Mouse (Mus musculus) kidney, postnatal 10 days (tissue): ENCODE results near the gene Pdk2.

Source experiments
- DNase-seq: peaks from one replicate; pipeline ENCODE4 v3.0.0; 2021; ENCODE audit warnings: mixed read lengths

The Pdk2 gene

GRCm38 (mm10) chr11:95001584-95002347, 39.4 kb downstream of the Pdk2 start:
- no peak for DNase-seq

- DNase-seq = peak; percentile 84
Observed at GRCm38 (mm10) chr11:95001058-95001457, 40.1 kb downstream of the Pdk2 start.

- DNase-seq = peak; percentile 82
Observed at GRCm38 (mm10) chr11:95000548-95000947, 40.6 kb downstream of the Pdk2 start.

DNA sequence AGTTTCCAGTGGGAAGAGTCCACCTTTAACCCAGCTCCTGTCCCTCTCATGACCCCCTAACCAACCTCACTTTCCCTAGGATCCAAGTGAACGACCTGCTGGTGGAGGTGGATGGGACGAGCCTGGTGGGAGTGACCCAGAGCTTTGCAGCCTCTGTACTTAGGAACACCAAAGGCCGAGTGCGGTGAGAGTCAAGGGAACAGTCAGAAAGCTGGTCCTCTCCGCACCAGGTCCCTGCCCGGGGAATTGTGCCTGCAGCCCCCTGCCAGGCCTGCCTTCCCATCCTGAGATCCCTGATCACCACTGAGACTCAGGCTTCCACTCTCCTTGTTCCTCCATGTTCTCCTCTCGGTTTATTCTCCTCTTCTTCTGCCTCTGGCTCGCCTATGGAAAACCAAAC, 41.0 kb downstream of the Pdk2 start:
- no peak for DNase-seq

DNA sequence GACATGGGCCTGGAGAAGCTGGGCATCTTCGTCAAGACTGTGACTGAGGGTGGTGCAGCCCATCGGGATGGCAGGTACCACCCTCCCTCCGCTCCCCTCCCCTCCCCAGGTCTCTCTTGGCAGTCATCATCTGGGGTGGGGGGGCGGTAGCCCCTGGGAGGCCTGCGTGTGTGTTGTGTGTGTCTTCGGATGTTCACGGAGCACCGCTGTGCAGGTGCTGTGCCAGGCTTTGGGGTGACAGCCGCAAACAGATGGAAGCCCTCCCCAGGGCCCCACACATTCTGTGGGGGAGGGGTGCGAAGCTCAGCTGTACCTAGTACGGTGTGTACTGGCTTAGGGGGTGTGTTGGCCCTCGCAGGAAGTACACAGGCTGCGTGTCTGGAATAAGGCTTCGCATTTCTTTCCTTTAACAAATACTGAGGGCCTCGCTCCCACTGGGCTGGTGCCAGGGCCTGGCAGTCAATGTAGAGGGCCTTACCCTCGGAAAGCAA, 43.1 kb downstream of the Pdk2 start:
- DNase-seq = no peak

- no peak for DNase-seq
Observed at GRCm38 (mm10) chr11:94997596-94997995, 43.6 kb downstream of the Pdk2 start.

GRCm38 (mm10) chr11:94996984-94997383, 44.2 kb downstream of the Pdk2 start:
- no peak for DNase-seq

- no peak for DNase-seq
Observed at GRCm38 (mm10) chr11:94996101-94996500, 45.1 kb downstream of the Pdk2 start.

DNA sequence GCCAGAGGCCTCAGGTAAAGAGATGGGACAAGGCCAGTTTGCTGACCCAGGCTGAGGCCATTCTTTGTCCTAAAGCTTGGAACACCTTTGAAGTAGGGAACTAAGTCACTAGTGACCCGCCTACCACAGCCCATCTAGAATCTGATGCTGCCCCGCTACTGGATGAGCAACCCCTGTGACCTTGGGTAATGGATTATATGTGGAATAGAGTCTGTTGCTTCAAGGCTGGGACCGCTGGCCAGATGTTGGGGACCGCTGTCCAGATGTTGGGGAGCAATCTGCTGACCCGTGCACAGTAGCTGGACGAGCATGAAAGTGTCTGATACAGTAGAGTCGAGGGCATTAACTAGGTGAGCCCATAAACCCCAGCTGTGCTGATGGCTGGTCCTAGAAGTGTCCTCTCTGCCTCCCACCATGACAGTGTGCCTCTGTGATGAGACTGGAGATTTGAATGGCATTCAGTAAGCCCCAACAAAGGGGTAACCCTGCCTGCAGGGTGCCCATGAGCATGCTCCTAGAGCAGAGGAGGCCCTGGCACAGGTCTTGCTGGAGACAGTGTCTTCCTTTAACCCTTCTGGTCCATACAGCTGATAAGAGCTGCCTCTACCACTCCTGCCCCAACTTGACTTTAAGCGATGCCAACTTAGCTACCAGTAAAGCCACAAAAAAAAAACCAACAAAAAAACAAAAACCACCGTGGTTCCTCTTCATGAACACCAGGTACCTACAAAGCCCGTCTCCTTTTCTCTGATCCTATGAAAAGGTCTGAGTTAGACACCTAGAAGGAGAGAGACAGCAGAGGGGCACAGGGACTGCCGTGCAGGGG, 46.0 kb downstream of the Pdk2 start:
- no peak for DNase-seq

- DNase-seq = no peak
Observed at GRCm38 (mm10) chr11:94994208-94994814, 46.8 kb downstream of the Pdk2 start.

DNA sequence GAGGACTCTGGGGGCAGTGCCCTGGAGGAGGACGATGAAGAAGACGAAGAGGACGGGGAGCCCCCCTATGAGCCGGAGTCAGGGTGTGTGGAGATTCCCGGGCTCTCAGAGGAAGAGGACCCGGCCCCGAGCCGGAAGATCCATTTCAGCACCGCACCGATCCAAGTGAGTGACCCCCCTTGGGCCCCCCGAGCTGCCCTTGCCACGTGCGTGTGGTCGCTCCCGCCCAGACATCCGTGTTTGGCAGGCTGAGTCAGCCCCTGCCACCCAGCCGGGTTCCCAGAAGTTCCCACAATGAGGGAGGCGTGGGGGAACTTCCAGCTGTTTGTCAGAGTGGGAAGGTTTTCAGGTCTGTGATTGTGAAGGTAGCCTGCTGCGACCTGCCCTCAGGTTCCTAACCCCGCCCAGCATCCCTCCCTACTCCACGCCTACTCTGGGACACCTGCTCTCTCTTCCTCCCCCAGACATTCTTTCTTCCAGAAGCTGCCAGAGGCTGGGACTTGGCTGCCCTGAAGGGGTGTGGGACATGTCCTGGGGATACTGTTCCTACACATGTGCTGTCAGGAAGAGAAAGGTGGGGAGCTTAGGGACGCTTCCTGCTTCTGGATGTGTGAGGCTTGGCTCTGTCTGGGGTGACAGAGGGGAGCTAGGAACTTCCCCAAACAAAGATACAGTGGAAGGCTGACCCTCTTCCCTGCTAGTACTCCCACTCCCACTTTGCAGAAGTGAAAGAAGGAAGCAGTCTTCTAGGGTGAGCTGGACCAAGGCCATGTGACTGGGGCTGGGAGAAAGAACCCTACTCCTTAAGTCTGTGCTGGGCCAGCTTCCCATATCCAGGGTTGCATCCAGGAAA, 48.2 kb downstream of the Pdk2 start:
- peak; percentile 69 for DNase-seq

GRCm38 (mm10) chr11:94992480-94992753, 48.7 kb downstream of the Pdk2 start:
- no peak for DNase-seq

- DNase-seq = peak; percentile 77
Observed at GRCm38 (mm10) chr11:94991641-94992479, 49.3 kb downstream of the Pdk2 start.

- peak; percentile 96 for DNase-seq
Observed at GRCm38 (mm10) chr11:94990749-94991577, 50.2 kb downstream of the Pdk2 start, which contains the start of gene Ppp1r9b. Gene Ppp1r9b (plus strand): TSS chr11:94991035.

- no peak for DNase-seq
Observed at GRCm38 (mm10) chr11:94990102-94990748, 50.9 kb downstream of the Pdk2 start.

DNA sequence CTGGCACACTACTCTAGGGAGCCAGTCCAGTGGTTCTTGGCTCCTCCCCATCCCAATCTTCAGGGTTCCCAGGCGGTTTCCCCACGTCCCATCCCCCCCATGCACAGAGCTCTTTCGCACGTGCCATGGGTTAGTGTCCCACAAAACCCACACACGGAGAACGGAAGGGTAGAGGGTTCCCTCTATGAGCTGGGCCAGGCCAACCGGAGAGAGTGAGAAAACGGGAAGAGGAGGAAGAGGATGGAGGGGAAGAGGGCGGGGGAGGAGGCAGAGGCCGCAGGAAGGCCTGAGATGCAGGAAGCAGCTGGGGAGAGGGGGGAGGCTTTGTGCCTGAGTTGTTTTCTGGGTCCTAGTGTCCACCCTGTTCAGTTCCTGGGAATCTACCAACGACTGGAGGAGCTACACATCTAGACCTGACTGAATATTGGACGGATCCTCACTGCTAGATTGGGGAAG, 51.6 kb downstream of the Pdk2 start:
- peak; percentile 89 for DNase-seq

- DNase-seq = no peak
Observed at GRCm38 (mm10) chr11:94988780-94989561, 52.2 kb downstream of the Pdk2 start.

DNA sequence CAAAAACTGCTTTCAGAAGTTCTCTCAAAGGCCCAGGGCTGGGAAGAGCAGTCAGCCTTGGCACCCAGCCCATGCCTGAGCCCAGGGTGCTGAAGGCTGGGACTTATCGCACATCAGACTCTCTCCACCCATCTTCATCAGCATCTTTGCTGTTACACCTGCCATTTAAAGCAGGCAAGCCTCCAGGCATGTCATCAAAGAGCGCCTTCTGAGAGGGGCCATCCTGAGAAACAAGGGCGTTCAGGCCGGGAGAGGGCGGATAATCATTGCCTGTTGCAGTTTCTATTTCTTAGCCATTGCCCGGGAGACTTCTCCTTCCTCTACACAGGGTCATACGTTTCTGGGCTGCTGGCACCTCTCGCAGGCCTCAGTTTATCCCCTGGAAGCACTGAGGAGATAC, 53.3 kb downstream of the Pdk2 start:
- DNase-seq = no peak

DNA sequence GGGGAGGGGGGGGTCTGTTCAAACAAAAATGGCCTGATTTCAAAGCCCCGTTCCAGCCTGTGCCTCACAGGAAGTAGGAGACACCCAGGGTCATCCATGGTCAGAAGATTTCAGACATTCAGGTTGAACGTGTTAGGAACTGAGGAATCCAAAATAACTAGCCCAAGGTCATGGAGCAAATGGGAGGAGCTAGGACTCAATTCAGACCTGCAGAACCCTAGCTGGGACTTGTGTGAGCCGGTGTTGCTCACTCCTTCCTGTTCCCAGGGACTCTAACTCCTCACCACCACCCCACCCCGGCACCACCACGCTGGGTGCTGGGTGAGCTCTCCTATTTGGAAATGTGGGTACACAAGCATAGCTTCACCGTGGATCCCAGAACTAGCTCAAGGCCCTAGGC, 53.8 kb downstream of the Pdk2 start:
- no peak for DNase-seq
